Mouse (Mus musculus) c-Kit-positive CD71-positive TER-119-positive erythroid progenitor cells, embryonic 14.5 days (primary cell): ENCODE data around the gene Timm17b.
"Not testable (repeated sequence)": the region's sequence is repeated elsewhere in the genome, so short reads cannot be mapped to it uniquely, and the experiment has no call there.

Source experiments
- DNase-seq: peaks from one replicate; pipeline ENCODE4 v3.0.0-alpha.2; 2013; ENCODE audit warnings: low spot score

Gene Timm17b

DNA sequence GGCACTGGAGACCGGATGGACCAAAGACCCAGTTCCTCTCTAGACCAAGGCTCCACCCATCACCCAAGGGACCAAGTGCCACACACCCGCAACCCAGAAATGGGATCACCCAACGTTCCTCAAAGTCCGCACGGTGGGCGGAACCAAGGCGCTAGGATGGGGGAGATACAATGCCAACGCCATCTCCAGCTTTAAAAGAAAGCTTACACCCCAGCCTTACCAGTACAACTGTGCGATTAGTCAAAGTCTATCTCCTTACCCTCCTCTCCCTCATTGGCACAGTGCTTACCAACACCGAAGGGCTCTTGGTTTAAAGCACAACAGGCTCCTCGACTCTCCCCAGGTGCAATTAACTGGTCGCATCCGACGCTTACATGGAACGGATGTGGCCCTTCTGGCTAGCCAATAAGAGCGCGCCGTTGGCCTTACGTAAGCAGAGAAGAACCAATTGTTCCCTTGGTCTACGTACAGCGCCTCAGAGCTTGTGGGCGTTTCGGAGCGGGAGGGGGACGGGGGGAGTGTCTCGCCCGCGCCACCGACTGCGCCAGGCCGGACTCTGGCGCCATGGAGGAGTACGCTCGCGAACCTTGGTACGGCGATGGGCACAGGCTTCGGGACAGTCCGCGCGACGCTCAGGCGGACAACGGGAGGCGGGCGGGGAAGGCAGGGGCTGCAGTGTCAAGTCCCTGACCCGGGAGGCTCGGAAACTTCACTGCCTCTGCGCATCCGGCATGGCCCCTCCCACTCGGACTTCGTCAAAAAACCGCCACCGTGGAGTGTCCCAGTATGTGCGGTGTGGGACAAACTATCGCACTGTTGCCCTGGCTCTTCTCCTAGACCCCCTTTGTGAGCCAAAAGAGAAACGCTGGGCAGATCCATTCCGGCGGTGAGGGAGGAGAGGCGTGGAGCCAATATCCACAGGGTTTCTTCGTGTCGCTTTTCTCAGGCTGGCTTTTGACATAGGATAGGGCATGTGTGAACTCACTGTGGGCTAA, at the start of gene Timm17b, which contains the start of gene Pqbp1:
Timm17b (plus strand) TSS at position 478 of the 995 bp plus-strand sequence.
Pqbp1 (minus strand) TSS at position 390 of the 995 bp plus-strand sequence.
- peak; percentile 87 for DNase-seq

DNA sequence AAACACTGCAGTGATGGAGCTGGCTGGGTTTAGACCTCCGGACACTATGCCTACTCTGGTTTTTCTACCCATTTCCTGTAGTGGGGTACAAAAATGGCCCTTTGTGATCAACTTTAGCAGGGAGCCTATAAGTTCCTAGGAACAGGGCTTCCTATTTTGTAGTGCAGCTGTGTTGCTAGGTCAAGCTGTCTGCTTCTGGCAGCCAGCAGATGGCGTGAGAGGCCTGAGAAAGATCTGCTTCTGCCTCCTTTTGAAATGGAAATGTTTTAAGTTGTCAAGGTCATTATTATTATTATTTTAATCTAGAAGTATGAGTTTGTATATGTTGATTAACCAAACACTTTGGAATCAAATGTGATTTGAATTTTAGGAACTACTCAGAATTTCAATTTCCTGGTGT, 44.6 kb upstream of the Timm17b start:
- no peak for DNase-seq

DNA sequence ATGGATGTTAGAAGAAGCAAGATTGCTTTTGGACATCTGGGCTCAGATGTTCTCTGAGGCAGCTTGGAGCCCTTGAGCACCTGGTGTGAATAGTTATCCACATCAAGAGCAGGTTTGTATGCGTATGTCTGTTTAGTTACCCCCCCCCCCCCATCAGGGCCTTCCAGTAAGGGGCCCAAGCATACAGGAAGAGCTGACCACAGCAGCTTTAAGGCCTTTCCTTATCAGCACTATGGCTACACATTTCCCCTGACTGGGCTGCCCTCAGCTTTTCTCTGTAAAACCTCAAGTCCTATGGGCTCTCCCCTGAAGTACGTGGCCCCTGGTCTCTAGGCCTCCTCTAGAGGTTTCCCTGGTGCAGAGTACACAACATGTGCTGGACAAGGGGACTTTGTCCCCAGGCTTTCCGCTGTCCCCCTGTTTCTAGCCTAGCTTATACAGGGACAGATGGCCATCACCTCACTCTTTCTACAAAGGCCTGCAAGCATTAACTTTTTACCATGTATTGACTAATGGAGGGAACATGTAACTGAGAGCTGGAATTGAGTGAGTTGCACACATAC, 39.9 kb upstream of the Timm17b start:
- no peak for DNase-seq

DNA sequence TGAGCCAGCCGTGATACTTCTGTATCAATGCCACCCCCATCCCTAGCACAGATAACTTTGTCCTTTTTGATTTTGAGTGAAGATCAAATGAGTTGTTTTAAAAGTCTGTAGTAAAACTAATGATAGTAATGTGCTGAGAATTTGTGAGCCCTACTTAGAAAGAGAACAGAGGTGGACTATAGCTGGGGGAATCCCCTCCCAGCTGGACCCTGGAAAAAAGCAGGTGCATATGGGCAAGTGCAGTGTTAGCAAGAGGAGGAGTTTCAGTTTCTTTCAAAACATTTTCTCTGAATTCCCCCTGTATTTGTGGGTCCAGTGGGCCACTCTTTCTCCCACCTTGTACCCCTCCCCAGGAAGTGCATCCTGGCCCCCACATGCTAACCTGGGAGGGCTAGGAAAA, 36.0 kb upstream of the Timm17b start:
- DNase-seq, result no peak

DNA sequence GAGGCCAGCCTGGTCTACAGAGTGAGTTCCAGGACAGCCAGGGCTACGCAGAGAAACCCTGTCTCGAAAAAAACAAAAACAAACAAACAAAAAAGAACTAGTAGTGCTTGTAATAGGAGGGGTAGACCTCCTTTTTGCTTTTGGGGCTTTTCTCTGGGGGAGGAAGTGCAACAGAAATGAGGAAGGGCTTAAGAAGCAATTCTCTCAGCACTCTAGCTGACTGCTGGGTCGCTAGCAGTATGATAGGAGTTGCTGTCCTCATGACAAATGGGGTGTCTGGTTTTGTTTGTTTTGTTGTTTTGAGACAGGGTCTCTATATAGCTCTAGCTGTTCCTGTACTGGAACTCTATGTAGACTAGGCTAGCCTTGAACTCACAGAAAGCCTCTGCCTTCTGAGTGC, 34.6 kb upstream of the Timm17b start:
- no peak for DNase-seq

DNA sequence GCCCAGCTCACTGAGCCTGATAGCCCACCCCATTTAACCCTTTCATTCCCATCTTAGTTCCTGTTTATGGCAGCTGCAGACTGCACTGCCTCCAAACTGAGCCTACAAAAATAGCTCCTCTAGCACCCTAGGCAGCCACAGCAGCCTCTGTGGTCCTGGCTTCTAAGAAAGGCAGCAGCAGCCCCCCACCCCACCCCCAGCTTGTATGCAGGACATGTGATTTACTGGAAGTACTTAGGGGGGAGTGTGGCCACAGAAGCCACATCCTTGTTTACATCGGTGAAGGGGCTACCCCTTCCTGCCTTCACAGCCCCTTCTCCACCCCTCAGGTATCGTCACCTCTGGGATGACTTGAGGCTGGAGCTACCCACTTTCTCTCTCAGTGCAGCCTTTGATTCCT, 33.8 kb upstream of the Timm17b start:
- no peak for DNase-seq

DNA sequence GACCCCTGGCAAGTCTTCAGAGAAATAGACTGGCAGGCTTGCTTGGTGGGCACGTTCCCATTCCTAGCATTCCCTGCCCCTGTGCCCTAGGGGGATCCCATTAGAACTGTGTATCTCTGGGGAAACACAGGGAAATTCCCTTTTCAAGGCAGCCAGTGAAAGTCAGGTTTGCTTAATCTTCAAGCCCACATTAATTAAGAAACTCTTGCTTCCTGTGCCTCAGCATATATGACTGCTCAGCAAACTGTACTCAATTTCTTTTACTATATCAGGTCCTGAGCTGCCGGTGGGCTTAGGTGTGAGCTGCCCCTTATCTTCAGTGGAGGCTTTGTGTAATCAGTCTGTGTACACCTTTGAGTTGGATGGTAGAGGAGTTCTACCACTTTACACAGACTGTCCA, 33.4 kb upstream of the Timm17b start:
- no peak for DNase-seq

DNA sequence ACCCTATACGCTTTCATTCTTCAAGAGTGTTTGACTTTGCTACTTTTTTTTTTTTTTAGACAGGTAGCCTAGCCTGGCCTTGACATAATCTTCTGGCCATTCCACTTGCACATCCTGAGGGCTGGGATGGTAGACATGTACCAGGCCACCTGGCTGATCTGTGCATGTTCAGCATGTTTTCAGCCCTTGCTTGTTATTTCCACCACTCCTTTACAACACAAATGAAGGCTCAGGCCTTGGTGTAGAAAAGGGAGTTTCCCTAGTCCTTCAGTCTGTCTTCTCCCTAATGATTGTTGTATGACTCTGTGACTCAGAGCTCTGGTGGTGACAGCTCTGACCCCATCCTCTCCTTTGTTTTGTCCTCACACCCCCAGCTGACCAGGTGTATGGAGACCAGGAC, 32.0 kb upstream of the Timm17b start:
- no peak for DNase-seq

DNA sequence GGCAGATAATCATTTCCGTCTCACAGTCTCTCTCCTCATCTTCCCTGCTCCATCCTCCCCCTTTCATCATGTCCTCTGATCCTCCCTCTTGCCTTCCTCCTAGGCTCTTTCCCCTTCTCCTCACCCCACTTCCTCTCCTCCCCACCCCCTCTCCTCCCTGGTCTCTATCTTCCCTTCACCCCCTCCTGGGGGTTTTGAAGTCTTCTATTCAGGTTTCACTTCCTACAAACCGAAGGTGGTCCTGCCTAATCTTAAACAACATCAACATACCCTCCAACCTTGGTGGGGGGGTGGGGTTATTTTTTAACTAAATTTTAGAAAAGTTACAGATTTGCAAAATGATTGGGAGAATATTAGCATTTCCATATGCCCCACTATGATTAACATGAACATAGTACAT, 30.7 kb upstream of the Timm17b start:
- no peak for DNase-seq

DNA sequence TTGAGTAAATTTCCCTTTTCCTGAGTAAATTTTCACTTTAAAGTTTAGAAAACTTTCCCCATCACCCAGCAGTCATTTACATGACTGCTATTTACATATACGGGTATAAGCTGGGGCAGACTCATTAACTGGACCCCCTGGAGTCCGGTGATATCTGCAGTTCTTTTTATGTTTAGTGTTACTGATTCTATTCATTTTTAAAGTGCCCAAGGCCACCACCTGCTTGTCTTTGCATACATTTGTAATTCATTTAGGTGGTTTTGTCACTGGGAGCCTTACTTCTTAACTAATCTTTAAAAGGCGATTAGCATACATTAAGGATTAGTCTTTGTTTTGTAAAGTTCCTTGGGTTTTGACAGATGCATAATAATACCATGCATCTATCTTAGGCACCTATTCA, 29.3 kb upstream of the Timm17b start:
- DNase-seq, result no peak

DNA sequence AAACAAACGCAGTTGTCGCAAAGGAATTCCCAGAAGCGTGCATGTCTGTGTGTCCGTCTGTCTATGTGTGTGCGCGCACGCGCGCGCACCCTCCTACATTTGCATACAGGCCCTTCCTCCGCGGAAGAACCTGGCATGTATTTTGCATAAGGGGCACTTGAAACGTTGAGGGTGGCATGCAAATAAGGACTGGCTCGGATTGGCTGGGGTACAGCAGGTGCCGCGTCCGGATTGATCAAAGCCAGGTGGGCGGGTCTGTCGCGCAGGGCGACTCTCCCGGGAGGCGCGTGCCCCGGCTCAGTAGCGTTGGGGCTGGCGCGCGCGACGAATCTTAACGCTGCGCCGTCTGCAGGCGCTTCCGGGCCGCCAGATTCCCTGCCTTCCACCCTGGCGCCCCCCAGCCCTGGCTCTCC, 21.1 kb upstream of the Timm17b start, which contains the start of gene Pim2:
Pim2 (plus strand) TSS at position 256 of the 413 bp plus-strand sequence.
- peak; percentile 73 for DNase-seq

DNA sequence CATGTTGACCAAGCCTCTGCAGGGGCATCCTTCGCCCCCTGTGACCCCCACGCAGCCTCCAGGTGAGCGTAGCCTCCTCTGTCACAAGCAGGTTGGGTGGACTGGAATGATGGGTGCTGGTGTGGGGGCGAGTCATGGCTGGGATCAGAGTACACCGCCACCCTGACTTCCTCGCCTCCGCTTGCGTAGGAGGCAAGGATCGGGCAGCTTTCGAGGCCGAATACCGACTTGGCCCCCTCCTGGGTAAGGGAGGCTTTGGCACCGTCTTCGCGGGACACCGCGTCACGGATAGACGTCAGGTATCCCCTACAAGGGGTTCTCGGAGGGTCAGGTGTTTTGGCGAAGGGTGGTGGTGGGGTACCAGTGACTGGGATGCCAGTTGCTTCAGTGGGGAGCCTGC, 20.7 kb upstream of the Timm17b start:
- no peak for DNase-seq

DNA sequence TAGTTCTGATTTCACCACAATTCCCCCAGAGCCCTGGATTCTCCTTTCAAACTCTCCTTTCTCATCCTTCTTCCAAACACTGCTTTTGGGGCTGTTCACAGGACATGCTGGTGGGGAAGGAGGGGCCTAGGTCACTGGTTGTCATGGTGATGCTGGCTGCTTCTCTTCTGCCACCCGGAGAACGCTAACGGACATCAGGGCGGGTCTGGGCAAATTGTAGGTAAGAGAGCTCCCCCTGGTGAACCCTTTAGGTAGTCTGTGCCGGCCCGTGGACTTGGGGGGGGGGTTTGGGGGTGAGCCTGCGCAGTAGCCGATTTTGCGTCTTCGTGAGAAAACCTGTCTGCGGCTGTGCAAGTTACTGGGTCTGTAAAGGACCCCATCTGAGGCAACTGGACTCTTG, 19.3 kb upstream of the Timm17b start:
- DNase-seq, result peak; percentile 42

DNA sequence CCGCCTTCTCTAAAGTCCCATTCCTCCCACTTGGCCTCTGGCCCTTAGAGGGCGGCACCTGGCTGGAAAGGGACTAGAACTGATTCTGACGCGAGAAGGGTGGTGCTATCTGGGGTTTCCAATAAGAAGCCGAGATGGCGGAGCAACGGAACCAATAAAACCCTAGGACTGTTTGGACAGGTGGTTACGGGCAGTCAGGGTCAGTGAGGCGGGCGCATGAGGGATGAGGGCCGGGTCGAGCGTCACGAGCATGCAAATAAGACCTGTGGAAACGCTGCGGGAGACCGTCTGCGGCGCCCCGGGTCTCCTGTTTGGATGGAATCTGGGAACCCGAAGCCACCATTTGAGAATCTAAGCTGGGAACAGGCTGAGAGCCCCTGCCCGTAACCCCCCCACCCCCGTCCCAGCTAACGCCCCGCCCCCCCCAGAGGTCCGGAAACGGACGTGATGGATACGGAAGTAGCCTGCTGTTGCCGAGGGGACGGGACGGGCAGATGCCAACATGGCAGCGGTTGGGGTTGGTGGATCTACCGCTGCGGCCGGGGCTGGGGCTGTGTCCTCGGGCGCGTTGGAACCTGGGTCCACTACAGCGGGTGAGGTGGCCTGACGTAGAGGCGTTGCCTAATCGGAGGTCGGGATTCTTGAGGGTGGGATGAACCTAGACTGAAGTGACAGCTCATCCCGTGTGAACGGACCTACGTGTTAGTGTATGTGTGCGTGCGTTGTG, 15.2 kb upstream of the Timm17b start, which contains the start of gene Slc35a2:
Slc35a2 (plus strand) TSS at position 188 of the 727 bp plus-strand sequence.
- peak; percentile 73 for DNase-seq

DNA sequence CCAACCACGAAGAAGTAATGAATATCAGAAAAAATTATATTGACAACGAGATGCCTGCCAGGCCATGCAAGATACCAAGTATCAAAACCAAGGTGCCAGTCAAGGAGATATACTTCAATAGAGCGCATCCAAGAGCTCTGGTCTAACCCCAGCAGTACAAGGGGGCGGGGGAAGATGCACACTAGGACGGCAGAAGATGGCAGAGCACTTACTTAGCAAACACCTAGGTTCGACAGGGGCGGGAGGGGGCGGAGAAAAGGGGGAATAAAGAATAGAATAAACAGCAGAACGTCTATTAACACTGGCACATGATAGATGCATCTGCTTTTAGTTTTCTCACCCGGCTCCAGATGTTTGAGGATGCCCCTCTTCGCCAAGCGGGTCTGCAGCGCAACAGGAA, 946 bp upstream of the Timm17b start:
- DNase-seq, result no peak

DNA sequence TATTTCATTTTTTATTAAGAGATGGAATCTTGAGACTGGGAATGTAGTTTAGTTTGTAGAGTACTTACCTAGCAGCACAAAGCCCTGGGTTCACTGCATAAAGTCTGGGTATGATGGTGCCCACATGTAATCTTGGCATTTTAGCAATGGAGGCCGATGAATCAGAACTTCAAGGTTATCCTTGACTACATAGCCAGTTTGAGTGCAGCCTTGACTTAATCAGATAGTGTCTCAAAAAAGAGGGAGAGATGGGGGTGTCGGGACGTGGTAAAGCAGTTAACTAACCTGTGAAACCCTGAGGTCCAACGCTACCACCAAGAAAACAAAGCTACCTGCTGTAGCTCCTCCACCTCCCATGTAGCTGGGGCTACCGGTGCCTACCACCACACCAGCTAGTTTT, 5.3 kb downstream of the Timm17b start:
- no peak for DNase-seq

DNA sequence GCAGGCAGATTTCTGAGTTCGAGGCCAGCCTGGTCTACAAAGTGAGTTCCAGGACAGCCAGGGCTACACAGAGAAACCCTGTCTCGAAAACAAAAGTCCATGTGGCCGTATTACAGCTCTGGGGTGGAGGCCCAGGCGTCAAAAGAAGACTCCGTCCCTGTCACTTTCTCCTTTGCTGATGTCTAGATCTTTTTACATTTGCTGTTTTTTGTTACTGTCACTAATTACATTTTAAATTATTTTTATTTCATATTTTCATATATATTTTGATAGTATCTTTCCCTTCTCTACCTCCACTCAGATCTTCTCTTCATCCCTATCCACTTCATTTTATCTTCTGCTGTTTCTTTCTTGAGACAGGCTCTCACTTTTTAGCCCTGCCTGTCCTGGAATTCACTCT, 8.6 kb downstream of the Timm17b start, which contains the start of gene Gm10491:
Gm10491 (minus strand) TSS at position 101 of the 400 bp plus-strand sequence.
- no peak for DNase-seq

DNA sequence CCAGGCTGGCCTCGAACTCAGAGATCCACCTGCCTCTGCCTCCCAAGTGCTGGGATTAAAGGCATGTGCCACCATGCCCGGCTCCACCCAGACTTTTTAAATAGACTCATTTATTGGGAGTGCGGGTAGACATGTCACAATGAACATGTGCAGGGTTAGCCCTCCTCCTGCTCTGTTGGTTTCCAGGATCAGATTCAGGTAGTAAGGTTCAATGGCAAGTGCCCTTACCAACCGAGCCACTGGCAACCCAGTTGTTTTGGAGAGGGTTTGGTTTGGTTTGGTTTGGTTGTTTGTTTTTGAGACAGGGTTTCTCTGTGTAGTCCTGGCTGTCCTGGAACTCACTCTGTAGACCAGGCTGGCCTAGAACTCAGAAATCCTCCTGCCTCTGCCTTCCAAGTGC, 10.1 kb downstream of the Timm17b start, which contains the start of gene Gm10490:
Gm10490 (plus strand) TSS at position 301 of the 400 bp plus-strand sequence.
- DNase-seq, result not testable (repeated sequence)

DNA sequence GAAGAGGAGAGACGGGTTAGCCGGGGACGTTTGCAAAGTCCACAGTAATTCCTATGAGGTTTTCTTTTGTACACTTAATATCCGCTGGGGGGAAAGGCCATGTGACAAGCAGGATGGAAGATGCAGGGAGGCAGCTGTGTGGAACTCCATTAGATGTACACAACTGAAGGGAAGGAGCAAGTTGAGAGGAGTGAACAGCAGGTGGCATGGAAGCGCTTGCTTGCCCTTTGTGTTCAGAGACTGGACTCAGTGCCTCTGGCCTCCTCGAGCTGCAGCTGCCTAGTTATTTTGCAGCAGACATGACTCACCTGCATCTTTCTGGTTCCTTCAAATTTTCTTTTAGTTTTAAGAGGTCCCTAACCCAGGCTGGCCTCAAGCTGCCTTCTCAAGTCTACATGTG, 11.3 kb downstream of the Timm17b start:
- no peak for DNase-seq

DNA sequence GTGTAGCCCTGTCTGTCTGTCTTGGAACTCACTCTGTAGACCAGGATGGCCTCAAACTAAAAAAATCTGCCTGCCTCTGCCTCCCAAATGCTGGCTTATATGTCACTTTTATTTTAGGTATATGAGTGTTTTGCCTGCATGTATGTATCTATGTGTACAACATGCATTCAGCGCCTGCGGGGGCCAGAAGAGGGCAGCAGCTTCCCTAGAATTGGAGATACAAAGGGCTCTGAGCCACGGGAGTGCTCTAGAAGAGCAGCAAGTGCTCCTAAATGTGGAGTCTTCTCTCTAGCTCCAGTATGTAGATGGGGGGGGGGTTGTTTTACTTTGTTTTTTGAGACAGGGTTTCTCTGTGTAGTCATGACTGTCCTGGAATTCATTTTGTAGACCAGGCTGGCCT, 16.5 kb downstream of the Timm17b start:
- not testable (repeated sequence) for DNase-seq

DNA sequence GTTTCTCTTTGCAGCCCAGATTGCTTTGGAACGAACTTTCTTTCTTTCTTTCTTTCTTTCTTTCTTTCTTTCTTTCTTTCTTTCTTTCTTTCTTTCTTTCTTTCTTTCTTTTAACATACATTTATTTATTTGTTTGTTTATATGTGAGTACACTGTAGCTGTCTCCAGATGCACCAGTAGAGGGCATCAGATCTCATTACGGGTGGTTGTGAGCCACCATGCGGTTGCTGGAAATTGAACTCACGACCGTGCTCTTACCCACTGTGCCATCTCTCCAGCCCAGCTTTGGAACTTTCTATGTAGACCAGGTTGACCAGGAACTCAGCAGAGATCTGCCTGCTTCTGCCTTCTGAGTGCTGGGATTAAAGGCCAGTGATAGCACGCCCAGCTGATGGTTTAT, 18.8 kb downstream of the Timm17b start:
- not testable (repeated sequence) for DNase-seq
